Mouse (Mus musculus): ENCODE data around the gene Ostf1. TPM values are rescaled to one million over a fixed set of nuclear protein-coding genes. Genes with fewer than 3 reads are reported as not detected.

The Ostf1 gene
- total and polyA plus RNA-seq, 3 experiments, result 110 to 175 (median 131) TPM

DNA sequence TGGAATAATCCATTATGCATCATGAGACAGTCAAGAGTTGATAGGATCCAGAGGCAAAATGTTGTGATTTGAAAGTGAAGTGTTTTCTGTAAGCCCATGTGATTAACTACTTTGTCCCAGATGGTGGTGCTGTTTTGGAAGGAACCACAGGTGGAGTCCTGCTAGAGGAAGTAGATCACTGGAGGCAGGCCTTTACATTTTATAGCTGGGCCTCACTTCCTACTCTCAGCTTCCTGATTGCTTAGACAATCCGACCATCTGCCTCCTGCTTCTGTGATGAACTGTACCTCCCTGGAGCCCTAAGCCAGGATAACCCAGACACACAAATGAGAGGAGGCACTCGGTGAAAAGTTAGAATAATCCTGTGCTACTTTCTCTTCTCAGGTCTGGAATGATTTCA is 32.3 kb upstream of the Ostf1 start (continued):
- TF ChIP-seq CHD1 (IDR thresholded peaks at IDR 0.05; ENCODE audit: low read depth, low read length), result no peak
- TF ChIP-seq RAD21 (IDR thresholded peaks at IDR 0.05; ENCODE audit: low read depth, low read length), result no peak; the same call in none of the 2 replicates
- peak in 1 of 2 experiments; percentile 46; a peak in 2 of 4 replicates for TF ChIP-seq CTCF (conservative IDR thresholded peaks at IDR 0.05 in 1 of 2, IDR thresholded peaks at IDR 0.05 in 1 of 2; ENCODE audit: low read depth in 2 of 2, low read length in 2 of 2)
- TF ChIP-seq SIN3A (IDR thresholded peaks at IDR 0.05; ENCODE audit: low read length), result no peak
- TF ChIP-seq UBTF (IDR thresholded peaks at IDR 0.05; ENCODE audit: low read depth, low read length), result no peak
- peak; percentile 40; the same call in 1 of the 2 replicates for TF ChIP-seq HCFC1 (IDR thresholded peaks at IDR 0.05; ENCODE audit: low read depth, low read length)
- TF ChIP-seq BHLHE40 (IDR thresholded peaks at IDR 0.05; ENCODE audit: low read depth, low read length), result no peak
- no peak for TF ChIP-seq RCOR1 (conservative IDR thresholded peaks at IDR 0.05; ENCODE audit: low read depth, low read length)
- no peak for TF ChIP-seq MXI1 (IDR thresholded peaks at IDR 0.05; ENCODE audit: low read depth, low read length)
- no peak for TF ChIP-seq E2F4 (IDR thresholded peaks at IDR 0.05; ENCODE audit: insufficient replicate concordance, low read depth, low read length)
- TF ChIP-seq ZKSCAN1 (IDR thresholded peaks at IDR 0.05; ENCODE audit: borderline replicate concordance, low read depth, low read length), result no peak

DNA sequence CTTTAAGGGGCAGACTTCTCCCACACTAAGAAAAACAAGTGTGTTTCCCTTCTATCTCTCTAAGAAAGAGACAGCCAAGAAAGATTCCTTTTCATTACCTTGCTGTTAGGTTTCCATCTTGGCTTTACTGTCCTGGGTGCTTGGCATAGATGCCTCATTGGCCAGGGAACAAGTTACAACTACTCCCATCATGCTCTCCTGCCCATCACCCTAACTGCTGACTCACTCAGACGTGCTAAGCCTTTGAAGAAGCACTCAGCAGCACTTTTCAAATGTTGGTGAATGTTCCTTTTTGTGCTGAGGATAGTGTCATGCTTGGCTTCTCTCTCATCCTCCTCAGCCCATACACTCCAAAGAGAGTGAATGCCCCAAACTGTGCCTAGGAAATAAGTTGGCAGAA is 30.1 kb upstream of the Ostf1 start:
- no peaks in the 10 kb centered on the region for H3K79me2 ChIP-seq (replicated peaks; ENCODE audit: control insufficient read depth, extremely low read depth, insufficient read depth, poor library complexity, severe bottlenecking)
- in situ Hi-C loops (cut with MboI; ENCODE audit: low pct_ligation_motif_present, low pct_unique_long_range_greater_than_20kb, low sequenced_read_pairs) (no loop called here), dilution Hi-C loops (cut with MboI; ENCODE audit: extremely low pct_ligation_motif_present, extremely low pct_unique_long_range_greater_than_20kb, low sequenced_read_pairs) (no loop called here)
- TF ChIP-seq JUN (IDR thresholded peaks at IDR 0.05; ENCODE audit: insufficient read depth, low read depth, low read length), result no peak
- TF ChIP-seq TBP (conservative IDR thresholded peaks at IDR 0.05; ENCODE audit: low read depth, low read length), result no peak
- no peak for TF ChIP-seq NELFE (IDR thresholded peaks at IDR 0.05; ENCODE audit: low read depth, low read length)
- no peak overlapping the region for H3K4me3 ChIP-seq (replicated peaks in 1 of 3; ENCODE audit: low read depth in 2 of 3, low read length in 2 of 3, poor library complexity in 1 of 3)
- H3K9me3 ChIP-seq (replicated peaks; ENCODE audit: low read length), result no peaks in the 10 kb centered on the region
- H3K27ac ChIP-seq (ENCODE audit: insufficient read depth, low read depth), result no peak overlapping the region
- no peak for DNase-seq (ENCODE audit: extremely low read depth)
- H3K9ac ChIP-seq (ENCODE audit: insufficient read depth, low read depth), result no peak overlapping the region
- H3K36me3 ChIP-seq (replicated peaks in 1 of 2; ENCODE audit: control insufficient read depth in 1 of 2, insufficient read depth in 1 of 2, low read length in 1 of 2), result no peaks in the 10 kb centered on the region
- no peaks in the 10 kb centered on the region for H3K27me3 ChIP-seq (replicated peaks)
- H3K4me2 ChIP-seq (ENCODE audit: insufficient read depth, low read depth, poor library complexity, severe bottlenecking), result no peak overlapping the region
- peaks cover 16 to 44% of the 10 kb centered on the region in 2 experiments for H3K4me1 ChIP-seq (ENCODE audit: control insufficient read depth in 1 of 2, insufficient read depth in 2 of 2)

DNA sequence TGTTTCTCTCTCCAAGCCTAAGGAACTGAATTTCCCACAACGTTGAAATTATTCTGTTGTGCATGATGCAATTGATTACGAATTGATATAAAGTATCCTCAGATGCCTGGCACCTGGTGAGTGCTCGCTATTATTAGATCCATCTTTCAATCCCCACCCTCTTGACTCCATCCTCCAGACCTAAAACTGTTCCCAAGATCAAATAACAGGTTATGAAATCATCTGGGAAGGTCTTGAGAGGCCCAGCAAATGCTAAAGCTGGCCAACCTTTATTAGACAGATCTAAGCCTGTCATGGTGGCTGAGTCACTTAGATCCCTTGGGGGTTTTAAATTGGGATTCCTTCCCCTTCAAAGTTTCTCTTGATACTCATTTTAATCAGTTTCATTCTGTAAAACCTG is 28.8 kb upstream of the Ostf1 start:
- H3K27me3 ChIP-seq (replicated peaks), result no peaks in the 10 kb centered on the region
- dilution Hi-C loops (cut with MboI; ENCODE audit: extremely low pct_ligation_motif_present, extremely low pct_unique_long_range_greater_than_20kb, low sequenced_read_pairs), result no loop called here
- no peaks in the 10 kb centered on the region for H3K36me3 ChIP-seq (replicated peaks in 1 of 2; ENCODE audit: control insufficient read depth in 1 of 2, insufficient read depth in 1 of 2, low read length in 1 of 2)
- no peak overlapping the region for H3K4me3 ChIP-seq (replicated peaks in 1 of 3; ENCODE audit: low read depth in 2 of 3, low read length in 2 of 3, poor library complexity in 1 of 3)
- H3K9me3 ChIP-seq (replicated peaks; ENCODE audit: low read length), result no peaks in the 10 kb centered on the region
- H3K9ac ChIP-seq (ENCODE audit: insufficient read depth, low read depth), result no peak overlapping the region
- no peaks in the 10 kb centered on the region for H3K79me2 ChIP-seq (replicated peaks; ENCODE audit: control insufficient read depth, extremely low read depth, insufficient read depth, poor library complexity, severe bottlenecking)
- H3K4me1 ChIP-seq (ENCODE audit: control insufficient read depth in 1 of 2, insufficient read depth in 2 of 2), result peaks cover 16 to 52% of the 10 kb centered on the region in 2 experiments
- TF ChIP-seq UBTF (IDR thresholded peaks at IDR 0.05; ENCODE audit: low read depth, low read length) (no peak), USF1 (IDR thresholded peaks at IDR 0.05; ENCODE audit: low read depth, low read length) (no peak), ZKSCAN1 (IDR thresholded peaks at IDR 0.05; ENCODE audit: borderline replicate concordance, low read depth, low read length) (no peak), EP300 (IDR thresholded peaks at IDR 0.05; ENCODE audit: low read length) (no peak), MYC (IDR thresholded peaks at IDR 0.05; ENCODE audit: low read depth, low read length) (no peak), JUN (IDR thresholded peaks at IDR 0.05; ENCODE audit: insufficient read depth, low read depth, low read length) (no peak)
- no peak overlapping the region for H3K4me2 ChIP-seq (ENCODE audit: insufficient read depth, low read depth, poor library complexity, severe bottlenecking)
- in situ Hi-C loops (cut with MboI; ENCODE audit: low pct_ligation_motif_present, low pct_unique_long_range_greater_than_20kb, low sequenced_read_pairs), result no loop called here
- H3K27ac ChIP-seq (ENCODE audit: insufficient read depth, low read depth), result no peak overlapping the region
- DNase-seq (ENCODE audit: extremely low read depth), result no peak

Data from CH12.LX (cell line).